ENCODE assay signal across 33 mouse cellular contexts in genomic region chr19:3996747-3997146, GRCm38 (mm10). TPM values are rescaled to one million over a fixed set of nuclear protein-coding genes. Genes with fewer than 3 reads are reported as not detected.
A peak's percentile ranks its signal among the peaks of the same experiment; 100 is the strongest.
DNase-seq lines count a peak whose midpoint lies in the region; ATAC-seq and TF ChIP-seq lines count a peak whose summit lies in the region.
"Had no signal": no experiment of that assay in that cellular context is flagged by ENCODE, and none has a peak within 500 bp of the region (broad histone marks: within the 10 kb centered on the region; RNA-seq: fewer than 3 reads in every experiment).

No protein-coding gene starts in this region.

- TF ChIP-seq CTCF in gastrocnemius, adult 2 months (IDR thresholded peaks at IDR 0.05) = no peak
- TF ChIP-seq CTCF in kidney, adult 2 months (conservative IDR thresholded peaks at IDR 0.05; ENCODE audit: insufficient read depth, insufficient read length, low read depth, low read length) = no peak

- H3K4me1 ChIP-seq in kidney, adult 2 months (ENCODE audit: control insufficient read depth, insufficient read depth, low read length) = peaks cover 26% of the 10 kb centered on the region
- peaks cover 39% of the 10 kb centered on the region for H3K4me1 ChIP-seq in kidney, embryonic 16.5 days (ENCODE audit: insufficient read depth, low read length)
- peaks cover 60% of the 10 kb centered on the region for H3K4me1 ChIP-seq in kidney, embryonic 15.5 days

- H3K9ac ChIP-seq in kidney, embryonic 16.5 days (replicated peaks; ENCODE audit: low read length) = no peak overlapping the region; the same call in 1 of the 2 replicates
- H3K9ac ChIP-seq in kidney, embryonic 15.5 days = no peak overlapping the region
- H3K9ac ChIP-seq: embryonic facial prominence, embryonic 13.5 days; forebrain, embryonic 12.5 days; forebrain, embryonic 15.5 days; heart, embryonic 12.5 days; heart, embryonic 15.5 days; hindbrain, embryonic 13.5 days had no signal

- peak overlapping the region; percentile 68; the same call in 1 of the 2 replicates for H3K27ac ChIP-seq in gastrocnemius, adult 2 months
- peak overlapping the region; percentile 29; the same call in 1 of the 2 replicates for H3K27ac ChIP-seq in kidney, adult 2 months (ENCODE audit: insufficient read depth, low read depth, low read length)
- no peak overlapping the region for H3K27ac ChIP-seq in kidney, embryonic 16.5 days (ENCODE audit: low read length)
- H3K27ac ChIP-seq in kidney, embryonic 15.5 days = 0 out of 2 replicates have a peak overlapping the region, but pooled peaks have one; percentile 59
- H3K27ac ChIP-seq: embryonic facial prominence, embryonic 10.5 days; embryonic facial prominence, embryonic 13.5 days; forebrain, embryonic 12.5 days; forebrain, embryonic 15.5 days; heart, embryonic 15.5 days; hindbrain, embryonic 10.5 days; hindbrain, embryonic 13.5 days had no signal

- WGBS in kidney, adult 2 months = 51% methylated on average over 8 of the region's 8 CpGs
- WGBS in kidney, embryonic 16.5 days = 71% methylated on average over 8 of the region's 8 CpGs
- 76% methylated on average over 8 of the region's 8 CpGs for WGBS in kidney, embryonic 15.5 days

- no peaks in the 10 kb centered on the region for H3K27me3 ChIP-seq in kidney, adult 2 months (replicated peaks; ENCODE audit: control insufficient read depth, insufficient read depth, low read length)
- H3K27me3 ChIP-seq in kidney, embryonic 16.5 days (ENCODE audit: insufficient read depth, low read length) = no peaks in the 10 kb centered on the region
- H3K27me3 ChIP-seq in kidney, embryonic 15.5 days = no peaks in the 10 kb centered on the region
- H3K27me3 ChIP-seq: embryonic facial prominence, embryonic 13.5 days; forebrain, embryonic 15.5 days; hindbrain, embryonic 13.5 days had no signal

- H3K9me3 ChIP-seq in kidney, embryonic 16.5 days (ENCODE audit: low read length) = no peaks in the 10 kb centered on the region
- H3K9me3 ChIP-seq in kidney, embryonic 15.5 days (replicated peaks) = no peaks in the 10 kb centered on the region
- H3K9me3 ChIP-seq: embryonic facial prominence, embryonic 10.5 days; embryonic facial prominence, embryonic 13.5 days; forebrain, embryonic 12.5 days; forebrain, embryonic 15.5 days; heart, embryonic 12.5 days; heart, embryonic 15.5 days; hindbrain, embryonic 10.5 days; hindbrain, embryonic 13.5 days had no signal

- no peak overlapping the region for H3K4me2 ChIP-seq in kidney, embryonic 16.5 days (replicated peaks; ENCODE audit: low read depth, low read length)
- H3K4me2 ChIP-seq in kidney, embryonic 15.5 days = no peak overlapping the region
- H3K4me2 ChIP-seq: embryonic facial prominence, embryonic 13.5 days; forebrain, embryonic 12.5 days; forebrain, embryonic 15.5 days; heart, embryonic 12.5 days; heart, embryonic 15.5 days; hindbrain, embryonic 13.5 days had no signal

- no peak overlapping the region for H3K4me3 ChIP-seq in gastrocnemius, adult 2 months
- H3K4me3 ChIP-seq in kidney, adult 2 months (ENCODE audit: insufficient read depth, low read depth, low read length) = no peak overlapping the region
- H3K4me3 ChIP-seq in kidney, embryonic 16.5 days (ENCODE audit: low read length) = no peak overlapping the region
- no peak overlapping the region for H3K4me3 ChIP-seq in kidney, embryonic 15.5 days (replicated peaks)
- H3K4me3 ChIP-seq: embryonic facial prominence, embryonic 10.5 days; embryonic facial prominence, embryonic 13.5 days; erythroblast, embryonic 14.5 days; forebrain, embryonic 12.5 days; forebrain, embryonic 15.5 days; heart, embryonic 12.5 days; heart, embryonic 15.5 days; hindbrain, embryonic 10.5 days; hindbrain, embryonic 13.5 days had no signal

- ATAC-seq in kidney, embryonic 16.5 days (ENCODE audit: low FRiP score, low TSS enrichment) = no peak
- no peak for ATAC-seq in kidney, embryonic 15.5 days (replicated peaks; ENCODE audit: low FRiP score)
- ATAC-seq: activated CD4-positive, CD25-positive, alpha-beta regulatory T cell, adult 4 months; forebrain, embryonic 15.5 days had no signal

- DNase-seq in gastrocnemius, adult 2 months = no peak
- DNase-seq in gastrocnemius, adult 8-10 months (ENCODE audit: low spot score in 2 of 2) = no peak
- peak; percentile 84 for DNase-seq in kidney, adult 2 months
- peak; percentile 59 to 66 for DNase-seq in kidney, postnatal 36 days
- DNase-seq in frontal cortex, postnatal 36 days (ENCODE audit: low spot score in 2 of 2) = no peak
- DNase-seq in urinary bladder, adult 18-20 months (ENCODE audit: low spot score in 2 of 2) = no peak
- DNase-seq: adrenal gland, adult 8-10 months; adrenal gland, postnatal 25 days; cerebellum, adult 11-12 months; cerebellum, adult 8-10 months; cerebellum, postnatal 10 days; cerebellum, postnatal 36 days; embryo, embryonic 11 days; gastrocnemius, postnatal 25 days; heart, adult 18-20 months; heart, postnatal 10 days; heart, postnatal 36 days had no signal

- H3K36me3 ChIP-seq in kidney, adult 2 months (ENCODE audit: control insufficient read depth, insufficient read depth, low read length) = no peaks in the 10 kb centered on the region
- no peaks in the 10 kb centered on the region for H3K36me3 ChIP-seq in kidney, embryonic 16.5 days (ENCODE audit: insufficient read depth, low read length)
- H3K36me3 ChIP-seq in kidney, embryonic 15.5 days = no peaks in the 10 kb centered on the region
- H3K36me3 ChIP-seq: embryonic facial prominence, embryonic 10.5 days; embryonic facial prominence, embryonic 13.5 days; forebrain, embryonic 12.5 days; forebrain, embryonic 15.5 days; heart, embryonic 12.5 days; heart, embryonic 15.5 days; hindbrain, embryonic 10.5 days; hindbrain, embryonic 13.5 days had no signal

- intact Hi-C loops in gastrocnemius, adult 2 months (cut with DNase I) = no loop called here

- TF ChIP-seq POLR2A in kidney, adult 2 months (IDR thresholded peaks at IDR 0.05; ENCODE audit: low read depth, low read length) = no peak

RNA-seq across cellular contexts. Expression of gene Nudt8, which starts 3.6 kb away (rescaled TPM):
- total RNA-seq in gastrocnemius, adult 2 months (2021) = 10 to 100 TPM; 19.2 to 31.9 TPM
- 10 to 100 TPM; 19.0 to 24.8 (median 22.8) TPM for total RNA-seq in gastrocnemius, adult 8-10 months (2022)
- polyA plus RNA-seq in kidney, adult 2 months (2012; rRNA removed) = 19.9 and 20.9 TPM in 2 replicates
- 36.2 and 39.8 TPM in 2 replicates for polyA plus RNA-seq in kidney, embryonic 16.5 days (2015; fragmentation: Nextera tagmentation; extraction: Ambion mirVana)
- 31.2 and 36.2 TPM in 2 replicates for polyA plus RNA-seq in kidney, embryonic 15.5 days (2015; fragmentation: Nextera tagmentation; extraction: Ambion mirVana)

RNA-seq across cellular contexts. Expression of gene Gm49405, which starts 3.7 kb away (rescaled TPM):
- under 1 TPM; 0.33 to 0.56 TPM for total RNA-seq in gastrocnemius, adult 2 months (2021)
- total RNA-seq in gastrocnemius, adult 8-10 months (2022) = under 1 TPM; 0.12 to 0.39 (median 0.15) TPM
- polyA plus RNA-seq in kidney, adult 2 months (2012; rRNA removed) = 1.2 and 1.7 TPM in 2 replicates
- 3.9 and 5.2 TPM in 2 replicates for polyA plus RNA-seq in kidney, embryonic 16.5 days (2015; fragmentation: Nextera tagmentation; extraction: Ambion mirVana)
- polyA plus RNA-seq in kidney, embryonic 15.5 days (2015; fragmentation: Nextera tagmentation; extraction: Ambion mirVana) = 3.3 and 4.1 TPM in 2 replicates

RNA-seq across cellular contexts. Expression of gene Tbx10, which starts 4.2 kb away (rescaled TPM):
- not detected for total RNA-seq in gastrocnemius, adult 2 months (2021)
- total RNA-seq in gastrocnemius, adult 8-10 months (2022) = under 1 TPM in 1 of 4 experiments, not detected in 3; 0.16 TPM
- 0.31 and 0.75 TPM in 2 replicates for polyA plus RNA-seq in kidney, adult 2 months (2012; rRNA removed)
- polyA plus RNA-seq in kidney, embryonic 16.5 days (2015; fragmentation: Nextera tagmentation; extraction: Ambion mirVana) = 1.5 TPM in 2 replicates
- 0.75 and 1.5 TPM in 2 replicates for polyA plus RNA-seq in kidney, embryonic 15.5 days (2015; fragmentation: Nextera tagmentation; extraction: Ambion mirVana)
- total RNA-seq: adrenal gland, adult 8-10 months; adrenal gland, postnatal 25 days; ES-E14; gastrocnemius, adult 18-20 months; gastrocnemius, postnatal 25 days; heart, adult 18-20 months; heart, postnatal 10 days; heart, postnatal 36 days had no signal
- polyA plus RNA-seq: activated CD4-positive, CD25-positive, alpha-beta regulatory T cell, adult 4 months; cortical plate, adult 2 months; embryonic facial prominence, embryonic 13.5 days; erythroblast, embryonic 14.5 days; forebrain, embryonic 12.5 days; gonadal fat pad, adult 2 months; heart, embryonic 12.5 days; heart, embryonic 15.5 days had no signal

RNA-seq across cellular contexts. Expression of gene Doc2g, which starts 6.4 kb away (rescaled TPM):
- 1 to 10 TPM in 1 of 2 experiments, under 1 TPM in 1; 0.56 to 2.6 TPM for total RNA-seq in gastrocnemius, adult 2 months (2021)
- total RNA-seq in gastrocnemius, adult 8-10 months (2022) = 1 to 10 TPM in 1 of 4 experiments, under 1 TPM in 3; 0.36 to 1.2 (median 0.73) TPM
- polyA plus RNA-seq in kidney, adult 2 months (2012; rRNA removed) = 5.1 and 5.5 TPM in 2 replicates
- polyA plus RNA-seq in kidney, embryonic 16.5 days (2015; fragmentation: Nextera tagmentation; extraction: Ambion mirVana) = 5.3 and 6.1 TPM in 2 replicates
- polyA plus RNA-seq in kidney, embryonic 15.5 days (2015; fragmentation: Nextera tagmentation; extraction: Ambion mirVana) = 5.0 and 5.1 TPM in 2 replicates

RNA-seq across cellular contexts. Expression of gene Acy3, which starts 10.4 kb away (rescaled TPM):
- total RNA-seq in gastrocnemius, adult 2 months (2021) = 1 to 10 TPM; 1.7 to 2.6 TPM
- total RNA-seq in gastrocnemius, adult 8-10 months (2022) = 1 to 10 TPM; 1.1 to 1.7 (median 1.5) TPM
- 1,670 and 2,218 TPM in 2 replicates for polyA plus RNA-seq in kidney, adult 2 months (2012; rRNA removed)
- 44.8 and 47.5 TPM in 2 replicates for polyA plus RNA-seq in kidney, embryonic 16.5 days (2015; fragmentation: Nextera tagmentation; extraction: Ambion mirVana)
- polyA plus RNA-seq in kidney, embryonic 15.5 days (2015; fragmentation: Nextera tagmentation; extraction: Ambion mirVana) = 28.6 and 35.0 TPM in 2 replicates
- polyA plus RNA-seq: erythroblast, embryonic 14.5 days had no signal

Comparison
In these comparisons a context has a peak if more than half of its experiments do, and no peak if none do; other contexts are left out.
1. DNase-seq: peak in kidney, adult 2 months (single experiment) and kidney, postnatal 36 days (2 of 2); none in gastrocnemius, adult 2 months (single experiment), gastrocnemius, adult 8-10 months (0 of 2), frontal cortex, postnatal 36 days (0 of 2) and urinary bladder, adult 18-20 months (0 of 2).